Mouse (Mus musculus) limb, embryonic 12.5 days (tissue): Measurements from ENCODE around the gene Pdia5. TPM values are rescaled to one million over a fixed set of nuclear protein-coding genes. Genes with fewer than 3 reads are reported as not detected.

Experiments
- ATAC-seq: fragments of 200-750 bp; cut with Nextera tagmentation; 2 replicates; pipeline ENCODE4 v1.8.0; 2017; ENCODE audit warnings: low read depth, moderate TSS enrichment; ENCODE audit not compliant: insufficient number of reproducible peaks, insufficient read depth, low FRiP score, low TSS enrichment
- H3K27ac ChIP-seq: fragments of 300-500 bp; sonication (generic); 2 replicates; pipeline ENCODE4 v1.5.1; 2016; ENCODE audit warnings: mild to moderate bottlenecking, moderate library complexity
- H3K27me3 ChIP-seq: fragments of 300-500 bp; sonication (generic); 2 replicates; pipeline ENCODE4 v1.6.1; 2016; ENCODE audit warnings: mild to moderate bottlenecking, moderate library complexity
- H3K36me3 ChIP-seq: fragments of 300-500 bp; sonication (generic); 2 replicates; pipeline ENCODE4 v1.6.1; 2016; ENCODE audit warnings: mild to moderate bottlenecking, moderate library complexity
- H3K4me1 ChIP-seq: fragments of 300-500 bp; sonication (generic); replicated peaks from 2 replicates; pipeline ENCODE4 v1.6.1; 2016
- H3K4me2 ChIP-seq: fragments of 300-500 bp; sonication (generic); 2 replicates; pipeline ENCODE4 v1.6.1; 2016; ENCODE audit warnings: mild to moderate bottlenecking, moderate library complexity
- H3K4me3 ChIP-seq: fragments of 300-500 bp; sonication (generic); replicated peaks from 2 replicates; pipeline ENCODE4 v1.5.1; 2016; ENCODE audit warnings: mild to moderate bottlenecking
- H3K9ac ChIP-seq: fragments of 300-500 bp; sonication (generic); replicated peaks from 2 replicates; pipeline ENCODE4 v1.6.1; 2016; ENCODE audit warnings: mild to moderate bottlenecking, moderate library complexity
- H3K9me3 ChIP-seq: fragments of 300-500 bp; sonication (generic); 2 replicates; pipeline ENCODE4 v1.6.1; 2016; ENCODE audit warnings: mild to moderate bottlenecking, moderate library complexity
- WGBS: fragments of 180-500 bp; shearing (Covaris S2); methylation state at CpG from one replicate; pipeline ENCODE4 v1.1.7; 2016; 5-methylcytosine and 5-hydroxymethylcytosine counted together
- polyA plus RNA-seq: library from polyadenylated mRNA; unstranded; fragments of >200 nt; fragmentation: Nextera tagmentation; extraction: Ambion mirVana; gene quantifications from 2 replicates; pipeline ENCODE4 v1.2.1, GENCODE M21; 2016

Gene Pdia5
- polyA plus RNA-seq, 1 experiment from 2014 or later: 24.1 TPM

GRCm38 (mm10) chr16:35463708-35464107 is 27.0 kb downstream of the Pdia5 start:
- 91% methylated on average over 10 of the region's 10 CpGs for whole genome bisulfite sequencing
- H3K9ac ChIP-seq: no peak overlapping the region
- H3K36me3 ChIP-seq: peaks cover 43% of the 10 kb centered on the region
- H3K27me3 ChIP-seq: no peaks in the 10 kb centered on the region
- H3K9me3 ChIP-seq: no peaks in the 10 kb centered on the region
- no peak overlapping the region for H3K4me2 ChIP-seq
- ATAC-seq: no peak
- H3K27ac ChIP-seq: no peak overlapping the region
- H3K4me3 ChIP-seq: no peak overlapping the region
- H3K4me1 ChIP-seq: no peaks in the 10 kb centered on the region

- H3K4me1 ChIP-seq: no peaks in the 10 kb centered on the region
- no peak overlapping the region for H3K4me3 ChIP-seq
- no peak overlapping the region for H3K4me2 ChIP-seq
- ATAC-seq: no peak
- H3K9me3 ChIP-seq: no peaks in the 10 kb centered on the region
- H3K27me3 ChIP-seq: no peaks in the 10 kb centered on the region
- no peak overlapping the region for H3K27ac ChIP-seq
- no peak overlapping the region for H3K9ac ChIP-seq
- WGBS: 87% methylated on average over 7 of the region's 7 CpGs
- H3K36me3 ChIP-seq: peaks cover 43% of the 10 kb centered on the region
Observed at GRCm38 (mm10) chr16:35462955-35463354, 27.7 kb downstream of the Pdia5 start.

DNA sequence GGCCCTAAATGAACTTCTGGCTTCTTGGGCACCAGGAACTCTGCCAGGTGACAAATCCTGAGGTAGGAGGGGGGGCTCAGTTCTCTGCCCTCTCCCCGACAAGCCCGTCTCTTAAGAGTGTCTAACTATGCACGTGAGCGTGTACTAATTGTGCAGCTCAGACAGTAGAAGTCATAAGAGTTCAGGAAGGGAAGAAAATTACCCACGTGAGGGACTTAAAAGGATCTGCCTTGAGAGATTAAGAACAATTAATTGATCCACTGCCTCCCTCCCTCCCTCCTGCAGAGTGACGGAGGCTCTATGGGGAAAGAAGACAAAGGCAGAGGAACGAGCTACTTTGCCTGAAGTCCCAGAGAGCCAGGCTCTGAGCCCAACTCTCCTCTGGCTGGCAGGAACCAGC is 31.1 kb downstream of the Pdia5 start:
- Histone ChIP-seq H3K4me1 (no peaks in the 10 kb centered on the region), H3K4me3 (no peak overlapping the region), H3K36me3 (peaks cover 52% of the 10 kb centered on the region), H3K27me3 (no peaks in the 10 kb centered on the region), H3K9ac (no peak overlapping the region), H3K9me3 (no peaks in the 10 kb centered on the region), H3K27ac (no peak overlapping the region), H3K4me2 (no peak overlapping the region)
- ATAC-seq: no peak
- WGBS: 81% methylated on average over 7 of the region's 7 CpGs

GRCm38 (mm10) chr16:35458297-35458696 is 32.4 kb downstream of the Pdia5 start:
- Histone ChIP-seq H3K4me3 (no peak overlapping the region), H3K9me3 (no peaks in the 10 kb centered on the region), H3K27ac (no peak overlapping the region), H3K27me3 (no peaks in the 10 kb centered on the region), H3K4me2 (no peak overlapping the region), H3K36me3 (peaks cover 41% of the 10 kb centered on the region), H3K4me1 (no peaks in the 10 kb centered on the region), H3K9ac (no peak overlapping the region)
- 85% methylated on average over 11 of the region's 11 CpGs for WGBS
- no peak for ATAC-seq

DNA sequence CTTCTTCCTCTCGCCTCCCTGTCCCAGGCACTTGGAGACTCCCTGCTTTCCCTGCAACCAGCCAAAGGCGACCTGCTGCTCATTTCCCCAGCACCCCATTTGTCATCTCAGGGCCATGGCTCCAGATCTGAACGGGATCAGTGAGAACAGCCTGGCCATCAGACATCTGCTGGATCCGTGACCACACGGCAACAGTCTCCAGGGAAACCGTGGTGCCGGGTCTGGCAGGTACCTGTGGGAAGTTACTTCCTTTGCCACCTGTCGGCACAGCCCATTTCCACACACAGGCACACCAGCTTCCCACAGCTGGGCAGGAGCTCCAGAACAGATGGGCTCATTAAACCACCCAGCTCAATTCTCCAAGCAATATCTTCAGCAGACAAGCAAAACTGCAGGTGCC is 33.2 kb downstream of the Pdia5 start:
- H3K27me3 ChIP-seq: no peaks in the 10 kb centered on the region
- H3K9ac ChIP-seq: no peak overlapping the region
- H3K4me2 ChIP-seq: no peak overlapping the region
- 58% methylated on average over 8 of the region's 8 CpGs for WGBS
- H3K36me3 ChIP-seq: peaks cover 44% of the 10 kb centered on the region
- no peak overlapping the region for H3K27ac ChIP-seq
- no peaks in the 10 kb centered on the region for H3K9me3 ChIP-seq
- no peak overlapping the region for H3K4me3 ChIP-seq
- ATAC-seq: no peak
- H3K4me1 ChIP-seq: no peaks in the 10 kb centered on the region

DNA sequence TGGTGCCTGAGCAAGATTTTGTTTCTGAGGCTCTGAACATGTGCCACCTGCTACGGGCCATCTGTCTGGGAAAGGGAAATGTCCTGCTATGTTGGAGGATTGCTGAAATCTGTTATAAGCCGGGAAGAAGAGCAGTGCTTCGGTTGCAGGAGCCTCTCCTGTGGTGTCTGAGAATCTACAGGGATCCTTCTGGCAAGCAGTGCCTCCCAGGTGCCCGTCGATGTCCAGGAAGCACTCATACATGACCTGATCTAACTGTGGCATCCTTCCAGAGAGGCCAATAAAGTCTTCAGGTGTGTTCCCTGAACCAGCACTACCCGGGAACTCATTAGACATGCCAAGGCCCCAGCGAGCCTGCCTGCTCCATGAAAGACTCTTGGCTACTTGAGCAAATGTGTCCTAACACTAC is 33.7 kb downstream of the Pdia5 start:
- H3K27me3 ChIP-seq: no peaks in the 10 kb centered on the region
- ATAC-seq: no peak
- peaks cover 40% of the 10 kb centered on the region for H3K36me3 ChIP-seq
- no peak overlapping the region for H3K27ac ChIP-seq
- WGBS: 88% methylated on average over 7 of the region's 7 CpGs
- no peaks in the 10 kb centered on the region for H3K9me3 ChIP-seq
- H3K9ac ChIP-seq: no peak overlapping the region
- H3K4me1 ChIP-seq: no peaks in the 10 kb centered on the region
- no peak overlapping the region for H3K4me2 ChIP-seq
- no peak overlapping the region for H3K4me3 ChIP-seq

GRCm38 (mm10) chr16:35456305-35456704 is 34.4 kb downstream of the Pdia5 start:
- Histone ChIP-seq H3K4me3 (no peak overlapping the region), H3K4me2 (no peak overlapping the region), H3K36me3 (peaks cover 33% of the 10 kb centered on the region), H3K4me1 (no peaks in the 10 kb centered on the region), H3K9me3 (no peaks in the 10 kb centered on the region), H3K9ac (no peak overlapping the region), H3K27ac (no peak overlapping the region), H3K27me3 (no peaks in the 10 kb centered on the region)
- WGBS: 92% methylated on average over 9 of the region's 9 CpGs
- ATAC-seq: no peak

DNA sequence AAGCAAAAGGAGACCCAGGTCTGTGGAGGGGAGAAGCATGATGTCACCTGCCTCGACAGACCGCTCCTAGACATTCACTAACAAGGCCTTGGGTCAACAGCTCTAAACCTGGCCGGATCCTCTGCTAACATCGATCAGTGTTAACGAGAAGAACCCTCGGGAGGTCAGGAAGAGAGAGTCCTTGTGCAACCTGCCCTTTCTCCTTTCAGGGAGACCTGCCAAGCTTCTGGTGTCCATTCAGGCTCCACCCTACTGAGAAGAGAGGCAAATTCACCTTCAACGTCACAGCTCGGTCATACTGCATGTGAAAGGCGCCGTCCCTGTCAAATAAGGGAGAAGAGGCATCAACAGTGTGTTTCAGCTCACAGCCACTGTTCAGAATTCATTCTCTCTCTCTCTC is 34.9 kb downstream of the Pdia5 start:
- peaks cover 28% of the 10 kb centered on the region for H3K36me3 ChIP-seq
- no peaks in the 10 kb centered on the region for H3K27me3 ChIP-seq
- ATAC-seq: no peak
- H3K27ac ChIP-seq: no peak overlapping the region
- H3K4me2 ChIP-seq: no peak overlapping the region
- H3K9ac ChIP-seq: no peak overlapping the region
- 91% methylated on average over 10 of the region's 10 CpGs for WGBS
- no peaks in the 10 kb centered on the region for H3K4me1 ChIP-seq
- no peak overlapping the region for H3K4me3 ChIP-seq
- H3K9me3 ChIP-seq: no peaks in the 10 kb centered on the region

GRCm38 (mm10) chr16:35450018-35450630 is 40.5 kb downstream of the Pdia5 start:
- Histone ChIP-seq H3K9ac (no peak overlapping the region), H3K36me3 (peaks cover 25% of the 10 kb centered on the region), H3K4me2 (no peak overlapping the region), H3K9me3 (no peaks in the 10 kb centered on the region), H3K27me3 (no peaks in the 10 kb centered on the region), H3K27ac (no peak overlapping the region), H3K4me3 (no peak overlapping the region), H3K4me1 (no peaks in the 10 kb centered on the region)
- ATAC-seq: no peak
- 95% methylated on average over 16 of the region's 16 CpGs for WGBS

DNA sequence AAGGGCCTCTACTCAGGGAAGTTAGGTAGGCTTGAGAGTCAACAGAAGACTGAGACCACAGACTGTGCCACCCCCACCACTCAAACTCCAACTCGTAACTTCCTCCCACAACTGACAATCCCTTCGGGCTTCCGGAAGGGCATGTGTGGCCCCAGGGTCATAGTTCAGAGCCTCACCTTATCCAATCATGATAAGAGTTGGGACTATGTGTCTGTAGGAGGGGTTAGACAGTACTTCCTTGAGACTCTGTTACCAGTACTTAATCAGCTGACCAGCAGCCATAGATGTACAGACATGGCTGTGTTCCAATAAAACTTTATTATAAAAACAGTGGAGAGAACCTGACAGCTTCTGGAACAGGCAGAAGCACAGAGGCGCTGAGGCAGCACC is 48.7 kb downstream of the Pdia5 start:
- H3K4me1 ChIP-seq: no peaks in the 10 kb centered on the region
- H3K36me3 ChIP-seq: peaks cover 28% of the 10 kb centered on the region
- H3K27ac ChIP-seq: no peak overlapping the region
- no peak overlapping the region for H3K9ac ChIP-seq
- H3K27me3 ChIP-seq: no peaks in the 10 kb centered on the region
- H3K9me3 ChIP-seq: no peaks in the 10 kb centered on the region
- no peak overlapping the region for H3K4me3 ChIP-seq
- H3K4me2 ChIP-seq: no peak overlapping the region
- WGBS: 96% methylated on average over 4 of the region's 4 CpGs
- ATAC-seq: 0 out of 2 replicates have a peak, but pooled peaks have one; percentile 6

- Histone ChIP-seq H3K4me3 (no peak overlapping the region), H3K9ac (no peak overlapping the region), H3K4me2 (no peak overlapping the region), H3K27ac (no peak overlapping the region), H3K27me3 (no peaks in the 10 kb centered on the region), H3K36me3 (peaks cover 34% of the 10 kb centered on the region), H3K9me3 (no peaks in the 10 kb centered on the region), H3K4me1 (no peaks in the 10 kb centered on the region)
- 95% methylated on average over 9 of the region's 9 CpGs for WGBS
- no peak for ATAC-seq
Observed at GRCm38 (mm10) chr16:35441346-35442025, 49.2 kb downstream of the Pdia5 start.

DNA sequence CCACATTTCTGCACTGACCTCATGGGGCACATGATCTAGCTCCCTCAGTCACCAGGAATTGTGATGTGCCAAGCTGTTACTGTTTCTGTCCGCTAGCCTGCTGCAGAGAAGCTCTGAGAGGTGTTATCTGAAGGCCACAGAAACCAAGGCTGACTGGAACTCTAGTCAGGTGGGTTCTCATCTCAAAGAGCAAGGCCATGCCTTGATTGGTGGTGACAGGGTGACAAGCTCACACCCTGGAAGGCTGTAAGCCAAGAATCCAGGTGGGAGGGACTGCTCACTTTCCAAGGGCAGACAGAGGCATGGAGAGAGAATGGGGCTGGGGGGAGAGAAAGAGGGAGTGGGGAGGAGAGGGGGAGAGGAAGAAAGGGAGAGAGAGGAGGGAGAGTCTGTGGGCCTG is 51.6 kb downstream of the Pdia5 start:
- no peak overlapping the region for H3K4me3 ChIP-seq
- no peak overlapping the region for H3K27ac ChIP-seq
- H3K4me1 ChIP-seq: no peaks in the 10 kb centered on the region
- 85% methylated on average over 1 of the region's 1 CpGs for WGBS
- no peaks in the 10 kb centered on the region for H3K27me3 ChIP-seq
- no peaks in the 10 kb centered on the region for H3K9me3 ChIP-seq
- no peak overlapping the region for H3K4me2 ChIP-seq
- no peak for ATAC-seq
- no peak overlapping the region for H3K9ac ChIP-seq
- peaks cover 43% of the 10 kb centered on the region for H3K36me3 ChIP-seq
